Mouse (Mus musculus) T-helper 1 cell (primary cell): Measurements from ENCODE around the gene Slc1a1.

Experiments used
- in situ Hi-C: fragments of 300-600 bp; cut with MboI, MseI; formaldehyde crosslinking; loops from one replicate; pipeline ENCODE4 v1.15.1; 2025; ENCODE audit warnings: high pct_unique_total_duplicates

Slc1a1 gene

DNA sequence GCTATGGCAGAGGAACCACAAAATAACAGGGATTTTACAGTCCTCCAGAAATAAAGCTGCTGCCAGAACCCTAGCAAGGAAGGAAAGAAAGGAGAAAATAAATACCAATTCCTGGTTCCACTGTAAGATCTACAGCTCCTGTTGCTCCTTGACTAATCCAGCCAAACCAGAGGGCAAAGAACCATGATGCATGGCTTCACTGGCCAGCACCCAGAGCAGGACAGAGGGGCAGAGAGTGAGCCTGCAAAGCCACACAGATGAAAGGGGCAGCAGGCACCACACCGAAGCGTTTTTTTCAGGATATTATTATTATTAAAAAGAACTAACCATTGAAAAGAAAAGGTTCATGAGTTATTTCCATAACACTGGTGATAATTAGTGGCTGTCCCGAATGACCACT lies 17.2 kb downstream of the Slc1a1 start:
- in situ Hi-C loops: no loop called here

DNA sequence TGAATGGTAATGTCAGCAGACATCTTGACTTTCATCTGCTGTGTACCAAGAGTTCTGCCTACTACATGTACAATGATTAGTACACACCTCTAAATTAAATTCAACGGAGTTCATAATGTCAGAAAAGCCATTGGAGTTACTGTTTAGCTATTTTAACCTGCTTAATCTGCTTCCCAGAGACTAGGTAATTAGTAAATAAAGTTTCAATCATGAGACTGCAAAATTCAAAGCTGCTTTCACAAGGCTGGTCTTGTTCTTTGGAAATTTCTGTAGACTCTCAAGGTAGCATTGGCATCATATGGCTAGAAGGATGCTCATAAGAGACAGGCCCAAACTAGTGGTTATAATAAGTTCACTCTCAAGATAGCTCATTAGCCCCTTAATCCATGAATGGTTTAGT lies 20.0 kb downstream of the Slc1a1 start:
- in situ Hi-C loops: no loop called here

DNA sequence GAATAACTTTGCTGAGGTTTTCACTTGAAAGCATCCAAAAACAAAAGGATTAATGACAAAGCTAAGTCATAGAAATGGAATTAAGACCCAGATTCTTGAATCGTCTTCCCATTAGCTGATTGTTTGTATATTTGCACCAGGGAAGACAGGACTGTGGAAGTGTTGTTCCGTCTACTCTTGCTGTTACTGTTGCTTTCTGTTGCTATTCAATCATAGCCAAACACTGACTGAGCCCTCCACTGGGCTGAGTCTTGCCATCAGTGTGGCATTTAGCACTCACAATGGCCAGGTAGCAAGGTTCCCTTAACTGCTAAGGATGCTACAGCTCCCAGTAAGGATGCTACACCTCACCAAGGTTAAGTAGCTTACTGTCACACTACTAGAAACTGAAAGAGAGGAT lies 25.4 kb downstream of the Slc1a1 start:
- in situ Hi-C loops: no loop called here

DNA sequence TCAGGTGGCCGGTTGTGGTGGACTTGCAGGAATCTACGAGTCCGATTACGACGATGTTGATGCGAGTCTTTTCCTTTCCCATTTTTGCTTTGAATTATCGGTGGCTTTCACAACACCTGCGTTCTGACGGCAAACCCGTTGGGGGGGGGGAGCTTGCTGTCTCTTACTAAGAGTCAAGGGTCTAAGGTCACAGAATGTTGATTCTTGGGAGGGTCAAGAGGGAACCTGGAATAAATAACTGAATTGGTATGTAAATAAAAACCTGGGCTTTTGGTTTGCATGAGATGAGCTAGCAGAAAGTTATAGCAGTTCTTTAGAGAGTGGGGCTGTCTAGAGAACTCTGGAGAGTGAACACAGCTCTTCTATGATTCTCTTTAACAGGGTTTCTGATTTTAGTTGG lies 28.8 kb downstream of the Slc1a1 start:
- in situ Hi-C loops: no loop called here

DNA sequence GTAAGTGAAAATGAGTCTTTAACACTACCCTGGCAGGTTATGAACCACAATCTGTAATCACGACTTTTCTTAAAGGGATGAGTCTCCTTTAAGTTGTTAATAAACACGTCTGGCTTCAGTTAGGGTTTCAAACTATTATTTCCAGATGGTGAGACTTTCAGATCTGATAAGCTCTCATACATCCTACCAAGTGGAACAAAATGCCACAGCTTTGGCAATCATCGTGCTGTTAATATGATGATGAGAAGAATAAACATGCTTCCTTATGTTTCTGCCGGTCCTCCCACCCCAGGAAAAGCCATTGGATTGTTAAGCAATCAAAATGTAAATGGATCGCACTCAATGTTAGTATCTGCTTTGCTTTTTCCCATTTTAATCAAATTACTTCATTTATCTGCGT lies 30.1 kb downstream of the Slc1a1 start:
- in situ Hi-C loops: no loop called here

DNA sequence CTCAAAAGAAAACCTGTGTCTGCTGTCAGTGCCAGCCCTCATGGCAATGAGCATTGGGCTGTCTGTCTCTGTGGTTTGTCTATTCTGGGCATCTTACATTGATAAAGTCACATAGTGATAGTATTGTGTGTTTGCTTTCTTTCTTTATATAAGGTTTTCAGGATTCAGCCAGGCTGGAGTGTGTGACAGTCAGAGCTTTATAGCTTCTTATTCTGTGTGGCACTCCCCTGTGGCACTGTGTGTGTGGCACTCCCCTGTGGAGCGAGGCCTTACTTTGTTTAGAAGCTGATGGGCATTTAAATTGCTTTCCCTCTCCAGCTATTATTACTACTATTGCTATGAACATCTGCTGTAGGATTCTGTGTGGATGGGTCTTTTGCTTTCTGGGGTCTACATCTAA lies 30.7 kb downstream of the Slc1a1 start:
- in situ Hi-C loops: no loop called here

DNA sequence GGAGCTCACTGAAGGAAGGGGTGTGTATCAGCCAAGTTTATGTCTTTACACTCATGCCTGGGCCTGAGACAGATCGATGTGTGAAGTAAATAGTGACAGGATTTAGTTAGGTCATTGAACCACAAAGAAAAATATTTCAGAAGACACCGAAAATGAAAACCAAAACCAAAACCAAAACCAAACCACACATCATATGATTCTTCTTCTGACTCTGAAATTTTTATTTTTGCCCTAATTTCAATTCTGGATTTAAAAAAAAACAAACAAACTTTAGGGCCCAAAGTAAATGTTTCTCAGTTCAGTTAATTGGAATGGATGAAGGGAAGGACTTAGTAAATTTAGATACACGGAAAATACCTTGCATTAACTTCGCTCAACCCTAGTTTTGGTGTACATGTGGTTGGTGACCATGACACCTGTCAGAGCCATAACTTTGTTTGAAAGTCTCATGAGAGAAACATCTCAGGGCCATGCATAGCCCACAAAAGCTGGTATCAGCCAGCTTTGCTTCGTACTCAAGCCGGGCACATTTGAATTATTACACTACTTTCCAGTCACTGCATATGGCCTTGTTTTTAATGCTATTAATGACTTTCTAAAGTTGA lies 34.5 kb downstream of the Slc1a1 start:
- in situ Hi-C loops: no loop called here

DNA sequence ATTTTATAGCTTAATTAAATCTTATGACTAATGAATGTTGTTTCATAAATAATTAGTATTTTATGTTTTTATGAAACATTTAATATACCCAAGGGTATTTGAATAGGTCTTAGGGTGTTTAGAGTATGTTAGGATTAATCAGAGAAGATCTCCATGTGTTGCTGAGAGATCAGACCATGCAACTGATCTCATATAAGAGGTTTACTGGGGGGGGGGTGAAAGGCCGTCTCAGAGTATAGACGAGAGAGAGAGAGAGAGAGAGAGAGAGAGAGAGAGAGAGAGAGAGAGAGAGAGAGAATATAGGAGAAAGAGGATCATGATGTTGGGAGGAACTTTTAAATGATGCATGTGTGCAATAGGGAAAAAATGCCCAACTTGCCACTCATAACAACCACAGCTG lies 35.5 kb downstream of the Slc1a1 start:
- in situ Hi-C loops: no loop called here

DNA sequence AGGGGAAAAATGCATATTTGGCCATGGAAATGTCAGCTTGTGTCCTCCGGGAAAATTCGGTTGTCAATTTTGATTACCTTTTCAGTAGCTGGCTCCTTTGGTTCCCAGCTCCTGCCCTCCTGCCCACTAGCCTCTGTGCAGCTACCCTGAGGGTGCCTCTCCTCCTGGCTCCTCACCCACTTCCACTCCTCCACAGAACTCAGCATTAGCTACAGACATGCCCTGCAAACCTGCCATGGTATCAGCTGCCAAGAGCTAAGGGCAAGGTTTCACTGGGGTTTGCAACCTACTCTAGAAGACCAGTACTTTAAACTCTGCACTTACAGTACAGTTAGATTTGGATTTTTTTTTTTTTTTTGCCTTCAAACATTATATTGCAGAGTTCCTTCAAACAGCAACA lies 44.6 kb downstream of the Slc1a1 start:
- in situ Hi-C loops: no loop called here

DNA sequence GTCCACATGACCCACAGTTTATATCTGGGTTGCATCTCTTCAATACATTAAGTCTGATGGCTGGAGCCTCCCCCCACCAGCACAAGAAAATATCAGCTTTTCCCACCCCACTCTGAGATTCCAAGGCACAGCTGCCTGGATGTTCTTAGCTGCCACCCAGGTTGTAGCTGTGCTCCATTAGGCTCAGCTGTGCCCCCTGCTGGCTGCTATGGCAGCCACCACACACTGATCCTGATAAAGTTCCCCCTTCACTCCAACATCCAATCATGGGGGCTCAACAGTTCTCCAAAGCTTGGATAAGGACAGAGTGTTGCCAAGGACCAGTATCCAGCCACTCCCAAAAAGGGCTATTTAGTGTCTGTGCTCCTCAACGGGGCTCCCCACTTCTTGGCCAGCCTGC lies 48.3 kb downstream of the Slc1a1 start:
- in situ Hi-C loops: no loop called here

DNA sequence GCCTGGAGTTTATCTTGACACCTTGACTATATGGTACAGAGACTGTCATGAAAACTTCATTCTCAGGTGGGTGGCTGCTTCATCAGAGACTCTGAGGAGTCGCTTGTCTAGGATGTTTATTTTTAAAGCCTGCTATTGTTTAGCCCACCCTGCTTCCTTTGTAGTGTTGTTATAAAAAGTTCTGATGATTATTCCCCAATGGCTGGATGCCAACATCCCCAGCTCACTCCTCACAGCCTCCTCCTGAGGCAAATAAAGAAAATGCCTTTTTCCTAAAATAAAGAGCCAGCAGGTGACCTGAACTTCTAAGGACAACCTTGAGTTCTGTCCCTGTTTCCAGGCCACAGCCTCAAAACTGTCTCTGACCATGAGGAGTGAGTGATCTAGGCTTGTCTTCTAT lies 53.6 kb downstream of the Slc1a1 start:
- in situ Hi-C loops: no loop called here

DNA sequence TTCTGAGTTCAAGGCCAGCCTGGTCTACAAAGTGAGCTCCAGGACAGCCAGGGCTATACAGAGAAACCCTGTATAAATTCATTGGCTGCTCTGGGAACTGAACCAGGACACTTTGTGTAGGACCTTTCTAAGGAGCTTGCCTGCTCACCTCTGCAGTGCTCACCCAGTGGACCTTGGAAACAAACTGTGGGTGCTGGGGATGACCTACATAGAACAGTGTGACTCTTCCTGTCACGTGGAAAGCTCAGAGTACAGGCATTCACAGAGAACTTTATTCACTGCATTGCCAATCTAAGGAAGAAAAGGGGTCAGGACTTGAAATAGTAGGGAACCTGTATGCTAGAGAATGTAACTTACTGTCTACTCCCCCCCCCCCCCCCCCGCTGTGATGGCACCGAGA lies 54.4 kb downstream of the Slc1a1 start:
- in situ Hi-C loops: no loop called here

DNA sequence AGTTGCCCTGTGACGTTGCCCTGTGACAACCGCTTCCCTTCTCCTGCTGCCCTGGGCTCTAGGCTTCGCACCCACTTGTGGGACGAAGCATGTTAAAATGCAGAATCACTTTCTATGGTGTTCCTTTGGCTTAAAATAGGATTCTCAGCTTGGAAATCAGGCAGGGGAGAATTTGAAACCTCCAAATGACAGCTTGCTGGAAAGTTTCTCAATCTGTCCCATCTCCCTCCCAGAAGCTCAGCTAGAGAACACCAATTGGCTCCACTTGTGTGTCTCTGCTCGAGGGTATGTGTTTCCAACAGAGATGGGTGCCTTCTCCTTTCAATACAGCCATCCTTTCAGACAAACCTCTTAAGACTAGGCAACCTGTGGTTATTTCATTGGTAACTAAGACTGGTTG lies 56.4 kb downstream of the Slc1a1 start:
- in situ Hi-C loops: no loop called here

DNA sequence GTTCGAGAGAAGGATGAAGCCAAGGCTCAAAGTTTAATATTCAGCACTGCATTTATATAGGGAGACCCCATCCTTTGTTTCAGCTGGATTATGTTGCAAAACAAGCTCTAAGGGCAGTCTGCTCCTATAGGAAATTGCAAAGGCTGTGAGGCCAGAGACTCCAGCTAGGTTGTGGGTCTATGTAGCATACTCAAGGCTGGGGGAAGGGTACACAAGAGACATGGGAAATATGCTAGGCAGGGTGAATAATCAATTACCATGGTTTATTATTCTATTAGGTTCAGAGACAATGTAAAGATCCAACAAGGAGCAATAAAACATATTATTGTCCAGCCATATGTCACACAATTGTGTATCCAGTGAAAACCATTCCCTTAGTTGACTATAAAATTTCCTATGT lies 57.0 kb downstream of the Slc1a1 start:
- in situ Hi-C loops: no loop called here

DNA sequence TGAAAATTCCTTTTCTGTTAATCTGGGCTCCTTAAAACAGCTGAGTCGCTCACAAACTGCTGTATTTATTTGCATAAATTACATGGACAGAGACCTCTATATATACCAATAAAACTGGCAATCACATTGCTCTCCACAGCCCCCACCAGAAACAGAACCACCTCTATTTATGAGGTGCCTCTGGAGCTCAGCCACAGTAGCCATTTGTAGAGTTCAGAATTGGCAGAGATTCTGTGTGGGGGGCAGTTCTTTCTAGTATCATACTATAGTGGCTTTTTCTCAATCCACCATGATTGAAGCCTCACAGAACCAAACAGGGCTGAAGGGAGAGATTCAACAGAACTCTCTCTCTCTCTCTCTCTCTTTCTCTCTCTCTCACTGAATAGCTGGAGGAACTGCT lies 61.8 kb downstream of the Slc1a1 start:
- in situ Hi-C loops: no loop called here

DNA sequence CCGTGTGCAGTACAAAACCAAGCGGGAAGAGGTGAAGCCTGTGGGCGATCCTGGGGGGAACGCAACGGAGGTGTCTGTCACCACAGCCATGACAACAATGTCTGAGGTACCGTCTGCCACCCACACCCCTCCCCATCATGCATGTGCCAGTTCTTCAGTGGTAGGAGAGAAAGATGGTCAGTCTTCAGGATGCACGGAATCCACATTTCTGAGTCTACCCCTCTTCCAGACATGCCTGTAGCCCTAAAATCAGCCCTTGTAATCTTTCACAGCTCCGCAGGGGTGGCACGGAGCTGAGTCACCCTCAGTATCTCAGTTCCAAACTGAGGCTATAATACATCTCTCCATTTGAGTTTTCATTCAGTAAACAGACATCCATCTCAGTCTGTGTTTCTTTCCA lies 62.6 kb downstream of the Slc1a1 start:
- in situ Hi-C loops: no loop called here

DNA sequence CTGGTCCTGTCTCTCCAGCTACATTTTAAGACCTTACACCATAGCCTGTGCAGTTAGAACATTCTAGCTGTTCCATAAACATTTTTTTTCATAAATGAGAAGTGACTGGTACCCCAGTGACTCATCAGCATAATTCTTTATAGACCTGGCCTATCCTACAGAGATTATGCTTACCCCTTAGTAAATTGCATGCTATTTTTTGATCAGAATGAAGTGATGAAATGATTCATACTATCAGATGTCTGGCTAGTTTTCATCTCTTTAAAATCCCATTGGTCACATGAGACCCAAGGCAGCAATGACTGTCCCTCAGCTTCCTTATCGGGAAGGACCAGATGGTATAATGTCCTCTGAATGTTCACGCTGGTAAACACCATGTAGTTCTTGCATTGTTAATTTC lies 65.9 kb downstream of the Slc1a1 start:
- in situ Hi-C loops: no loop called here

DNA sequence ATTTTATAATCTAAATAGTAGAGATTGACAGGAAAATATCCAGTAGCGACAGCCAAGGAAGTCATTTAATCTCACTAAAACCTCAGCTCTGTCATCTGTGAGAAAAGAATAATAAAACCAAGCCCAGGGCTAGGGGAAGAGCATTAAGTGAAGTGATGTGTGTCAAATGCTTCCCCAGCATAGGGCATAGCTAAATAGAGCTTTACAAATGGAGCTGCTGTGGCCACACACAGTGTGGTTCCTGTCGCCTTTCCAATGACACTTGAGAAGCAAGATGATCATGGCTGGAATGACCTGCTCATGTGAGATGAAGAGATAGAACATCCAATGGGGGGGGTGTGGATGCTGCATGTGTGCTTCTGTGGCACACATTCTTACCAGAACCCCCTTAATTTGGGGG lies 67.3 kb downstream of the Slc1a1 start:
- in situ Hi-C loops: no loop called here

DNA sequence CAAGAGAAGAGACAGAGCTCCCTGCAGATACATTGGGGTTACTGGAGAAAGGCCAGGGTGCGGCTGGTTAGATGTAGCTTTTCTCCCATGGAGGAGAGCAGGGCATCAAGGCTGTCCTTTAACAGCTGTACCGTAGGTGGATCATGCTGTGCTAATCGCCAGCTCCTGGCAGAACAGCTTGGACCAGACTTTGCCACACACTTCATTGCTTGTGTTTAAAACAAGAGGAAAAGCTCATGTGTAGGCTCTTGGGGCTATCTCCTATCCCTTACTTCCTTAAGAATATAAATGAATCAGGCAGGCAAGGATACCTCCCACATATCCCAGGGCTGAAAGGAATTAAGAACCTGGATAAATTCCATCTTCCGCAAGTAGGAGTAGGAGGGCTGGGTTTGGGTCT lies 68.0 kb downstream of the Slc1a1 start:
- in situ Hi-C loops: no loop called here

DNA sequence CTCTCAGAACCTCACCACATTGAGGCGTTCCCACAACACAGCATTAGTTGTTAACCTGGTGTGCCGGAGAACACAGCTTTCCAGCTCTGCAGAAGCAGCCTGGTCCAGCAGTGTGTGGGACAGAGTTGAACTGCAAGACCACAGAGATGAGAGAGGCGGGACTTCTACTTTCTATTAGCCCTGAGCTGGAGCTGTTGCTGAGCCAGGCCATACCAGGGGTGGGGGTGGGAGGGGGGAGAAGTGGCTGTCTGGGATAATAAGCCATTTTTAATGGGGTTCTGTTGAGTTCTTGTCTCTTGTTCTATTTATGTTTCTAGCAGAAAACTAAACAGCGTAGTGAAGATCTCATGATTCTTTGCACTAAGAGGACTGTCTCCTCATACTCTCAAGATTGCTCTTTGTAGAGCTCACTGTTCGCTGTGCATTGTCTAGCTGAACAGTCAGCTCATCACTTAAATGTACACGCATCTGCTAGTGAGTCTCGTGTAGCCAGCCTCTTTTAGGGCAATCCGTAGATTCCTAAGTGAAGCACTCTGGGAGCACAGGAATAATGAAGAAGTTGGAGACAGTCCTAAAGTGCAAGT lies 68.8 kb downstream of the Slc1a1 start:
- in situ Hi-C loops: no loop called here

DNA sequence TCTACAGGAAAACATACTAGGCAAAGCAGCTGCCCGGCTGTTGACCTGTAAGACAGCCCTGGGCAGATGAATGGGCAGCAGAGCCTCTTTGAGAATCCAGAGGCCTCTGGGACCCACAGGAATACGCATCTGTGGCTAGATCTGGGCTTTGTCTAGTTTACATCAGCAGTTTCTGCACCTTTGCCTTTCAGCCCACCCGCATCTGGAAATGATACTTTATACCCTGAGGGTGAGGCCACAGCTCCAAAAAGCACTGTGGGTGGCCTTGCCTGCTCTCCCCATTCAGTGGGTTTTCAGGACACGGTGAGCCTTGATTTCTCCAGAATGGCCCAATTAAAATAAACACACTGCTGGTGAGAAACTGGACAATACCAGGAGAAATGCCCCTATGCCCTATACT lies 73.3 kb downstream of the Slc1a1 start:
- in situ Hi-C loops: no loop called here

DNA sequence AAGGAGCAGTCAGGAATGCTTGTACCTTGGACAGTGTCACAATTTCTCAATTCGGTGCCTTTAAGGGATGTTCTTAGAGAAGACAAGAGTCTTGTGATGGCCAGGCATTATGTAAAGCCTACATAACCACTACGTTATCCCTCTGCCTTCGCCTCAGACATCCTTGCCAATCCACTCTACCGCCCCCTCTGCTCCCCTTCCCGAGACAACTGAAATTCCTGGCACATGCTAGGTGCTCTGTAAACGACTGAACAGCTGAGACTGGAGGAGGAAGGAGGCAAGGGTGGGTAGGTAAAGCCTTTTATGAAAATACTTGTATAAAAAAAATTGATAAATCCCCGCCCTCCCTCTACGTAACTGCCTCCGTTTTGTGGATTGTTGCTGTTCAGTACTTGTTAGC lies 73.8 kb downstream of the Slc1a1 start:
- in situ Hi-C loops: no loop called here

DNA sequence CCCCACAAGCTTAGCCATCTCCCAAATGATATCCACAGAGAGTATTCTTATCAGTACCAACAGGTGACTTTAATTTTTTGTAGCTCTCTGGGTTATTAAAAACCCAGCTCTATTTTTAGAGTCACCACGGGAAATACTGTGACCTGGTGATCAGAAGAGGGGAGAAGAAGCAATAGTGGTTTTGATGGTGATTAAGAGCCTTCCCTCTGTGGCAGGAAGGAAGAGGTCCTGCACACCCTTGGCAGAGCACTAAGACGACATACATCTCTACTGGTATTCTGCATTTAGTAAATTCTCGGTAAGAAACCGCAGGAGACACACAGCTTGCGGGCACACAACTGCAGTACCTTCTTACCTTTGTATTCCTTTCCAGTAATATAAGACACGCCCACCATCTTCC lies 79.7 kb downstream of the Slc1a1 start:
- in situ Hi-C loops: no loop called here

DNA sequence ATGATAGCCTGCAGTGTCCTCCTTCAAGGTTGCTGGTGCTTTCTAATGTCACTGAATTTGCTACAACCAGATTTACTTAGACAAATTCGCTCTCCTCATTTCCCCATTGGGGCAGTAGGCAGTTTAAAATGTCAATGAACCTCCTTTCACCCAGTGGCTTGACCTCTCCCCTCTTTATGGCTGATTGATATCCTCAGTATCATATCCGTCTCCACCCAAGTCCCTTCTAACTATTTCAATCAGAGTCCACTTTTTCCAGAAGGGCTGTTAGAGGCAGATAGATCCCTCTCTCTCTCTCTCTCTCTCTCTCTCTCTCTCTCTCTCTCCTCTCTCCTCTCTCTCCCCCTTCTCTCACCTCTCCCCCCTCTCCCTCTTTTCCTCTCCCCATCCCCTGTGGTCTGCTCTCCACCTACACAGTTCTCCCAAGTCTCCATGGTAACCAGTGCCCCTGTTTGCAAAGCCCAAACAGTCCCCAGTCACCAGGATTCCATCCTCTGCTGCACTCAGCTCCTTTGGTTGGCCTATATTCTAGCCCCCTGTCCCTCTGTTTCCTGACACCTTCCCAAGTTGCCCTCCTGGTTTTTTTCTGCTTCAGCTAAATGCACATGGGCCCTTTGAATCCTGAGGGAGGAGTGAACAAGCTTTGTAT lies 80.9 kb downstream of the Slc1a1 start:
- in situ Hi-C loops: no loop called here
